Mouse (Mus musculus) midbrain, embryonic 13.5 days (tissue): ENCODE measurements around the gene Fam243. TPM values are rescaled to one million over a fixed set of nuclear protein-coding genes. Genes with fewer than 3 reads are reported as not detected.

Source experiments
- ATAC-seq: fragments of 200-750 bp; cut with Nextera tagmentation; 2 replicates; pipeline ENCODE4 v1.8.0; 2017; ENCODE audit warnings: mild to moderate bottlenecking, moderate TSS enrichment, moderate library complexity
- H3K27ac ChIP-seq: fragments of 300-500 bp; sonication (generic); 2 replicates; pipeline ENCODE4 v1.5.1; 2015; ENCODE audit warnings: inconsistent platforms, mild to moderate bottlenecking, moderate library complexity
- H3K27me3 ChIP-seq: fragments of 300-500 bp; sonication (generic); 2 replicates; pipeline ENCODE4 v1.6.1; 2015; ENCODE audit warnings: mild to moderate bottlenecking, inconsistent platforms
- H3K36me3 ChIP-seq: fragments of 300-500 bp; sonication (generic); 2 replicates; pipeline ENCODE4 v1.6.1; 2015; ENCODE audit warnings: mild to moderate bottlenecking, inconsistent platforms
- H3K4me1 ChIP-seq: fragments of 300-500 bp; sonication (generic); replicated peaks from 2 replicates; pipeline ENCODE4 v1.6.1; 2015; ENCODE audit warnings: inconsistent platforms
- H3K4me2 ChIP-seq: fragments of 300-500 bp; sonication (generic); replicated peaks from 2 replicates; pipeline ENCODE4 v1.6.1; 2015; ENCODE audit warnings: moderate library complexity, mild to moderate bottlenecking, inconsistent platforms
- H3K4me3 ChIP-seq: fragments of 300-500 bp; sonication (generic); replicated peaks from 2 replicates; pipeline ENCODE4 v1.5.1; 2015; ENCODE audit warnings: mild to moderate bottlenecking, inconsistent platforms
- H3K9ac ChIP-seq: fragments of 300-500 bp; sonication (generic); replicated peaks from 2 replicates; pipeline ENCODE4 v1.6.1; 2015; ENCODE audit warnings: mild to moderate bottlenecking, inconsistent platforms
- H3K9me3 ChIP-seq: fragments of 300-500 bp; sonication (generic); 2 replicates; pipeline ENCODE4 v1.6.1; 2016; ENCODE audit warnings: mild to moderate bottlenecking, inconsistent platforms
- WGBS: fragments of 180-500 bp; shearing (Covaris S2); methylation state at CpG from one replicate; pipeline ENCODE4 v1.1.7; 2015; 5-methylcytosine and 5-hydroxymethylcytosine counted together
- polyA plus RNA-seq: library from polyadenylated mRNA; unstranded; fragments of >200 nt; fragmentation: Nextera tagmentation; extraction: Ambion mirVana; gene quantifications from 2 replicates; pipeline ENCODE4 v1.2.1, GENCODE M21; 2015

Gene Fam243
- polyA plus RNA-seq, 1 experiment from 2014 or later = not detected

GRCm38 (mm10) chr16:92292101-92292500, 29.1 kb downstream of the Fam243 start, which contains the start of gene Kcne2:
Gene Kcne2, plus strand, starts transcription at chr16:92292389.
- Histone ChIP-seq H3K9ac (no peak within 1 kb of the TSS), H3K27me3 (0 out of 2 replicates have a peak, but pooled peaks cover 2% of the 10 kb centered on the region), H3K4me2 (no peak within 1 kb of the TSS), H3K9me3 (no peaks in the 10 kb centered on the region), H3K4me1 (peaks cover 13% of the 10 kb centered on the region), H3K4me3 (no peak within 1 kb of the TSS), H3K27ac (no peak within 1 kb of the TSS), H3K36me3 (no peaks in the 10 kb centered on the region)
- ATAC-seq = no peak
- 78% methylated on average over 10 of the region's 10 CpGs for WGBS

- Histone ChIP-seq H3K4me3 (no peak overlapping the region), H3K27ac (no peak overlapping the region), H3K9ac (no peak overlapping the region), H3K4me2 (no peak overlapping the region), H3K27me3 (0 out of 2 replicates have a peak, but pooled peaks cover 2% of the 10 kb centered on the region), H3K4me1 (peaks cover 13% of the 10 kb centered on the region), H3K9me3 (no peaks in the 10 kb centered on the region), H3K36me3 (no peaks in the 10 kb centered on the region)
- ATAC-seq = no peak
Measured at GRCm38 (mm10) chr16:92290045-92290444, 31.2 kb downstream of the Fam243 start.

DNA sequence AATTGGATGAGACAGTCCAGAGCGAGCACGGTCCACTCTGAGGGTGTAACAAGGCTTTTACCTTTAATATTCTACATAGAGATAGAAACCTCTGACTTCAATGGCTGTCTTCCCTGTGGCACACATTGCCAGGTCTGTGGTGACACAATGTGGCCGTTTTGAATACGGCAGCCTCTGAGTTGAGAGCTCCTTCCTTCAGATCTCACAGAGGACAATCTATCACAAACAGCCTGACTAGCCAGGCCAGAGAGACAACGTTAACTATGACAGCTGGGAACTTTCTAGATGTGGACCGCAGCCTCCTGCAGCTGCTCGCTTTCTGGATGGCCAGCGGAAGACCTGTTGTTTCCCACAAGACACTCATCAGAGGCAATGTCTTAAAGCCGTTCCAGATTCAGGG, 32.5 kb downstream of the Fam243 start:
- Histone ChIP-seq H3K9me3 (no peaks in the 10 kb centered on the region), H3K36me3 (no peaks in the 10 kb centered on the region), H3K4me3 (no peak overlapping the region), H3K27me3 (0 out of 2 replicates have a peak, but pooled peaks cover 2% of the 10 kb centered on the region), H3K27ac (no peak overlapping the region), H3K4me1 (peaks cover 2% of the 10 kb centered on the region), H3K9ac (no peak overlapping the region), H3K4me2 (no peak overlapping the region)
- no peak for ATAC-seq
- WGBS = 86% methylated on average over 9 of the region's 9 CpGs

DNA sequence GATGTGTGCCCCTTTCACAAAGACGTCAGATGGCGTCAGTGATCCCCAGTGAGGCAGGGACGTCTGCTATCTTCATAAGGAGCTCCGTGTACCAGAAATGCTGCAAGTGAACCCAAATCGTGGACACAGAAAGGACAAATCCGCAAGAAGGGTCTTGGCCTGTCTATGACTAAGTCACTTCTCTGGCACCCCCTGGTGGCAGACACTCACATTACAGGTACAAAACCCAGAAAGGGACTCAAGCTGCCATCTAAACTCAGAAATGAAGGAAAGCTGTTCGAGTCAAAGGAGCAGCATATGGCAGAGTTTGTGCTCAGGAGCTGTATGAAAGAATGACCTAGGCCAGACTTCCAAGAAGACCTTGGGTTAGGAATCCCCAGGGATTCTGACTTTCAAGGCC, 34.6 kb downstream of the Fam243 start:
- Histone ChIP-seq H3K27ac (no peak overlapping the region), H3K4me3 (no peak overlapping the region), H3K36me3 (no peaks in the 10 kb centered on the region), H3K27me3 (no peaks in the 10 kb centered on the region), H3K9ac (no peak overlapping the region), H3K4me2 (no peak overlapping the region), H3K9me3 (no peaks in the 10 kb centered on the region), H3K4me1 (no peaks in the 10 kb centered on the region)
- ATAC-seq = no peak
- 14% methylated on average over 7 of the region's 7 CpGs for WGBS

- Histone ChIP-seq H3K4me1 (no peaks in the 10 kb centered on the region), H3K9ac (no peak overlapping the region), H3K4me2 (no peak overlapping the region), H3K27me3 (no peaks in the 10 kb centered on the region), H3K4me3 (no peak overlapping the region), H3K27ac (no peak overlapping the region), H3K36me3 (no peaks in the 10 kb centered on the region), H3K9me3 (no peaks in the 10 kb centered on the region)
- WGBS = 70% methylated on average over 10 of the region's 10 CpGs
- ATAC-seq = no peak
Measured at GRCm38 (mm10) chr16:92285068-92285467, 36.2 kb downstream of the Fam243 start.

DNA sequence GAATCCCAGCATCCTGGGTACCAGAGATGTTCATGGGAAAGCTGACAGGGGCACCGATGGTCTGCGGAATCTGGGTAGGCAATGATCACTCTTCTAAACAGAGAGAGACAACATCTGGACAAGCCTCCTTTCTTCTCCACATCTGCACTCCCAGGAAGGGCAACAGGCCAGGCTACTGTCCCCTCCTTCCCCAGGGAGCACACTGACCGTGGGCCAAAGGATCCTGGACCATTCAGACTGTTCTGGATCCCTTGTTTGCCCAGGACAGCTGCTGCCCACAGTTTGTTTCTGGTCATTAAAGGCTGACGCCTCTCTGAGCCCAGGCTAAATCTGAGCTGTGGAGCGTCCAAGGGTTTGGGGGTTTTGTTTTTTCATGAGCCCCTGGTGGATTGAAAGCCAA, 38.6 kb downstream of the Fam243 start:
- Histone ChIP-seq H3K27ac (no peak overlapping the region), H3K27me3 (no peaks in the 10 kb centered on the region), H3K9me3 (no peaks in the 10 kb centered on the region), H3K4me1 (no peaks in the 10 kb centered on the region), H3K4me2 (no peak overlapping the region), H3K4me3 (no peak overlapping the region), H3K9ac (no peak overlapping the region), H3K36me3 (no peaks in the 10 kb centered on the region)
- no peak for ATAC-seq
- WGBS = 79% methylated on average over 5 of the region's 5 CpGs

GRCm38 (mm10) chr16:92275526-92275925, 45.7 kb downstream of the Fam243 start:
- H3K4me3 ChIP-seq = no peak overlapping the region
- no peaks in the 10 kb centered on the region for H3K27me3 ChIP-seq
- H3K4me1 ChIP-seq = no peaks in the 10 kb centered on the region
- 83% methylated on average over 4 of the region's 4 CpGs for WGBS
- no peak overlapping the region for H3K27ac ChIP-seq
- no peak for ATAC-seq
- H3K4me2 ChIP-seq = no peak overlapping the region
- no peaks in the 10 kb centered on the region for H3K36me3 ChIP-seq
- H3K9ac ChIP-seq = no peak overlapping the region
- H3K9me3 ChIP-seq = no peaks in the 10 kb centered on the region

DNA sequence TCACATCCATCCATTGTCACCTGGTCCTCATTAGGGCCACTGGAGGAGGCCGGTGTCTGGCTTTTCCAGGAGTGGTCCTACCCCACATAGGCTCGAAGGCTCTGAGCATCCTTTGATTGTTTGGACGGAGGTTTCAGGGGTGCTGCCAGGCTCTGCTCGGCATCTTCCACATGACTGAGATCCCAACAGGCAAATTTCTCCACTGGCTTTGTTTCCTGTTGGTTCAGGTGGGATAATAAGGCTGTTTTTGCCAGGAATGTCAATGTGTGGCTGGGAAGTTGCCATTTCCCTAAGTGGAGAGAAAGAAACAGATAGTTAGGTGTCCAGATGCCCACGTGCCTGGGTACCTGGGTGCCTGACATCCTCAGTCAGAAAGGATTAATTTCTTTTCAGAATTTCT, 46.7 kb downstream of the Fam243 start:
- WGBS = 90% methylated on average over 5 of the region's 5 CpGs
- no peak overlapping the region for H3K4me3 ChIP-seq
- H3K27me3 ChIP-seq = no peaks in the 10 kb centered on the region
- H3K4me2 ChIP-seq = no peak overlapping the region
- H3K27ac ChIP-seq = no peak overlapping the region
- no peaks in the 10 kb centered on the region for H3K4me1 ChIP-seq
- H3K9ac ChIP-seq = no peak overlapping the region
- no peaks in the 10 kb centered on the region for H3K36me3 ChIP-seq
- no peak for ATAC-seq
- no peaks in the 10 kb centered on the region for H3K9me3 ChIP-seq

Other genes starting within 250 kb of the Fam243 start
- 2.2 and 5.3 TPM in 2 replicates for gene Kcne2, start 29.1 kb downstream of the Fam243 start, polyA plus RNA-seq
- gene Smim11, start 20.2 kb downstream of the Fam243 start, polyA plus RNA-seq = 94.2 and 109 TPM in 2 replicates
- 0.12 TPM in 1 of 2 replicates, not detected in the other for gene Kcne1, start 38.0 kb upstream of the Fam243 start, polyA plus RNA-seq
- gene Rcan1, start 149.4 kb upstream of the Fam243 start, polyA plus RNA-seq = 46.8 and 47.4 TPM in 2 replicates
- 1.2 and 3.1 TPM in 2 replicates for gene Clic6, start 164.3 kb upstream of the Fam243 start, polyA plus RNA-seq